Mouse (Mus musculus) stomach, postnatal 0 days (tissue): ENCODE data around the gene Stk11.

ENCODE experiments used
- CTCF ChIP-seq: IDR thresholded peaks from 2 replicates; pipeline ENCODE4 v1.5.1; 2016; ENCODE audit warnings: antibody characterized with exemption, low read depth, mild to moderate bottlenecking, moderate library complexity
- EP300 ChIP-seq: optimal IDR thresholded peaks from 2 replicates; pipeline ENCODE3; 2016; ENCODE audit warnings: antibody characterized with exemption

- TF ChIP-seq EP300 (no peak), CTCF (no peak)
Observed at GRCm38 (mm10) chr10:80158307-80158986, 42.8 kb downstream of the Stk11 start.
